Mouse (Mus musculus): ENCODE results near the gene Ece1. TPM values are rescaled to one million over a fixed set of nuclear protein-coding genes. Genes with fewer than 3 reads are reported as not detected.

Ece1 gene
- total RNA-seq, 1 experiment, result 99.2 TPM

DNA sequence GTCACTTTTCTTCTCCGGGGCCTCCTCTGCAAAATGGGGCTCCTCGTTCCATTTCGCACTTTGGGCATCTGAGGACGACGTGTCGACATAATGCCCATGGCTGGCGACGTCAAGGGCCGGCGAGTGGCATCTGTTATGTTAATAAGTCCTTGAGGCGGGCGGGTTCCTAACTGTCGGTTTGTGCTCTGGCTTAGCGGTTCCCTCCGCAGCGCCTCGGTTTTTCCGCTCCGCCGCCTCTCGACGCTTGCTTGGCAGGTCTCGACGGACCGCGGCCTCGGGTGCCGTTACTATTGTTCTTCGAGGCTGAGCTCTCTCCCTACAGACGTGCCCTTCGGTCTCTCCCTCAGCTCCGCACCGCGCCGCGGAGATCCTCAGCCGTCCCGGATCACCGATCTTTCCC, 130.9 kb downstream of the Ece1 start, which contains the start of gene Eif4g3:
Eif4g3 (plus strand) TSS at position 133 of the 400 bp plus-strand sequence.
- Histone ChIP-seq H3K9me3 (ENCODE audit: control insufficient read depth, insufficient read depth, low read depth, low read length) (no peaks in the 10 kb centered on the region), H3K4me1 (ENCODE audit: control insufficient read depth in 2 of 2, insufficient read depth in 2 of 2, low read length in 2 of 2, poor library complexity in 1 of 2) (peaks cover 0 to 6% of the 10 kb centered on the region in 2 experiments; a peak in 1 of 4 replicates), H3K4me3 (ENCODE audit: insufficient read depth in 1 of 2, low read depth in 1 of 2, low read length in 2 of 2, poor library complexity in 1 of 2, severe bottlenecking in 1 of 2) (peak within 1 kb of the TSS; percentile 77 to 97), H3K27ac (ENCODE audit: insufficient read depth, low read depth, low read length, poor library complexity, severe bottlenecking) (peak within 1 kb of the TSS; percentile 8; the same call in 1 of the 2 replicates), H3K9ac (ENCODE audit: insufficient read depth, low read depth, low read length, poor library complexity, severe bottlenecking) (peak within 1 kb of the TSS; percentile 74), H3K36me3 (ENCODE audit: control insufficient read depth, insufficient read depth, low read length, poor library complexity, severe bottlenecking) (peaks cover 7% of the 10 kb centered on the region; the same call in 1 of the 2 replicates)
- no peak for DNase-seq (ENCODE audit: low read depth, low spot score)
- in situ Hi-C loops (cut with MboI; ENCODE audit: low sequenced_read_pairs in 2 of 2, unreplicated experiment in 2 of 2), result no loop called here
- TF ChIP-seq ZNF384 (IDR thresholded peaks at IDR 0.05; ENCODE audit: low read depth, low read length) (no peak), HCFC1 (IDR thresholded peaks at IDR 0.05; ENCODE audit: borderline replicate concordance, insufficient read depth, low read length) (no peak), ZC3H11A (IDR thresholded peaks at IDR 0.05; ENCODE audit: borderline replicate concordance, low read depth, low read length) (no peak), CHD2 (IDR thresholded peaks at IDR 0.05; ENCODE audit: low read depth, low read length) (no peak), MAFK (IDR thresholded peaks at IDR 0.05; ENCODE audit: insufficient read depth, low read depth, low read length) (no peak)

GRCm38 (mm10) chr4:137993291-137993758, 131.3 kb downstream of the Ece1 start:
- TF ChIP-seq HCFC1 (IDR thresholded peaks at IDR 0.05; ENCODE audit: borderline replicate concordance, insufficient read depth, low read length) (no peak), MAFK (IDR thresholded peaks at IDR 0.05; ENCODE audit: insufficient read depth, low read depth, low read length) (no peak), ZNF384 (IDR thresholded peaks at IDR 0.05; ENCODE audit: low read depth, low read length) (no peak), CHD2 (IDR thresholded peaks at IDR 0.05; ENCODE audit: low read depth, low read length) (no peak), ZC3H11A (IDR thresholded peaks at IDR 0.05; ENCODE audit: borderline replicate concordance, low read depth, low read length) (no peak)
- Histone ChIP-seq H3K9ac (ENCODE audit: insufficient read depth, low read depth, low read length, poor library complexity, severe bottlenecking) (peak overlapping the region; percentile 74), H3K4me3 (ENCODE audit: insufficient read depth in 1 of 2, low read depth in 1 of 2, low read length in 2 of 2, poor library complexity in 1 of 2, severe bottlenecking in 1 of 2) (peak overlapping the region; percentile 77 to 97), H3K4me1 (ENCODE audit: control insufficient read depth in 2 of 2, insufficient read depth in 2 of 2, low read length in 2 of 2, poor library complexity in 1 of 2) (peaks cover 0 to 6% of the 10 kb centered on the region in 2 experiments; a peak in 1 of 4 replicates), H3K36me3 (ENCODE audit: control insufficient read depth, insufficient read depth, low read length, poor library complexity, severe bottlenecking) (peaks cover 11% of the 10 kb centered on the region; the same call in 1 of the 2 replicates), H3K27ac (ENCODE audit: insufficient read depth, low read depth, low read length, poor library complexity, severe bottlenecking) (peak overlapping the region; percentile 8; the same call in 1 of the 2 replicates), H3K9me3 (ENCODE audit: control insufficient read depth, insufficient read depth, low read depth, low read length) (no peaks in the 10 kb centered on the region)
- peak; percentile 62 for DNase-seq (ENCODE audit: low read depth, low spot score)
- in situ Hi-C loops (cut with MboI; ENCODE audit: low sequenced_read_pairs in 2 of 2, unreplicated experiment in 2 of 2), result no loop called here

DNA sequence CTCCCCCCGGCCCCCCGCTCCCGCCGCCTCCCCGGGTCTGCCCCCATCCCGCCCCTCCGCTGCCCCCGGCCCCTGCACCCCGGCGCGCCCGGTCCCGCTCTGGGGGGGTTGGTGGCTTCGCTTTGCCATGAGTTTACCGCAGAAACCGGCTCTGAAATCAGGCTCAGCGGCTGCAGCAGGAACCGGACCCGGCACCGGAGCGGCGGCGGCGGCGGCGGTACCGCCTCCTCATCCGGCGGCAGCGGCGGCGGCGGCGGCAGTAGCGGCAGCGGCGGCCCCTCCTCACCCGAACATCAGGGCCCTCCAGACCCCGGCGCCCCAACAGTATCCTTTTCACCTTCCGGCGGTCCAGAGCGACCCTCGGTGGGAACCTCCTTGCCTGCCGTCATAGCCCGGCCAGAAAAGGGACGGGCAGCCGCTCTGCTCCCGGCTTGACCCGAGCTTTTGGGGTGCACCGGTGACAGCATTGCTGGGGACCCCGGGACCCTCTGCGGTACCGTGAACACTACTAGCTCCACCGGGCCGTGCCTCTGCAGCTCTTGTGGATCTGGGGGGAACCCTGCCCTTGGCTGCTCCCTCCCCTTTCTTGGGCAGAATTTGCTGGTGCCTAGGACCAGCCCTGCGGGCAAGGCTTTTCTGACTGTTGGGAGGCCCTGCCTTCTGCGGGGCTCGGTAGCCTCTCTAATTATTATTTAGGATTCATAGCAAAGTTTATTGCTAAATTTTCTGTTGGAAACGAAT, 132.0 kb downstream of the Ece1 start:
- in situ Hi-C loops (cut with MboI; ENCODE audit: low sequenced_read_pairs in 2 of 2, unreplicated experiment in 2 of 2), result no loop called here
- TF ChIP-seq ZNF384 (IDR thresholded peaks at IDR 0.05; ENCODE audit: low read depth, low read length), result no peak
- Histone ChIP-seq H3K4me3 (ENCODE audit: insufficient read depth in 1 of 2, low read depth in 1 of 2, low read length in 2 of 2, poor library complexity in 1 of 2, severe bottlenecking in 1 of 2) (peak overlapping the region; percentile 66 to 97), H3K4me1 (ENCODE audit: control insufficient read depth in 2 of 2, insufficient read depth in 2 of 2, low read length in 2 of 2, poor library complexity in 1 of 2) (peaks cover 0 to 6% of the 10 kb centered on the region in 2 experiments; a peak in 1 of 4 replicates), H3K36me3 (ENCODE audit: control insufficient read depth, insufficient read depth, low read length, poor library complexity, severe bottlenecking) (peaks cover 12% of the 10 kb centered on the region; the same call in 1 of the 2 replicates), H3K9ac (ENCODE audit: insufficient read depth, low read depth, low read length, poor library complexity, severe bottlenecking) (peak overlapping the region; percentile 74), H3K27ac (ENCODE audit: insufficient read depth, low read depth, low read length, poor library complexity, severe bottlenecking) (no peak overlapping the region), H3K9me3 (ENCODE audit: control insufficient read depth, insufficient read depth, low read depth, low read length) (no peaks in the 10 kb centered on the region)
- no peak for DNase-seq (ENCODE audit: low read depth, low spot score)

GRCm38 (mm10) chr4:137994562-137995336, 132.7 kb downstream of the Ece1 start:
- Histone ChIP-seq H3K9ac (ENCODE audit: insufficient read depth, low read depth, low read length, poor library complexity, severe bottlenecking) (peak overlapping the region; percentile 18; the same call in 1 of the 2 replicates), H3K9me3 (ENCODE audit: control insufficient read depth, insufficient read depth, low read depth, low read length) (no peaks in the 10 kb centered on the region), H3K27ac (ENCODE audit: insufficient read depth, low read depth, low read length, poor library complexity, severe bottlenecking) (no peak overlapping the region), H3K4me1 (ENCODE audit: control insufficient read depth in 2 of 2, insufficient read depth in 2 of 2, low read length in 2 of 2, poor library complexity in 1 of 2) (peaks cover 0 to 6% of the 10 kb centered on the region in 2 experiments; a peak in 1 of 4 replicates), H3K36me3 (ENCODE audit: control insufficient read depth, insufficient read depth, low read length, poor library complexity, severe bottlenecking) (peaks cover 14% of the 10 kb centered on the region; the same call in 1 of the 2 replicates), H3K4me3 (ENCODE audit: insufficient read depth in 1 of 2, low read depth in 1 of 2, low read length in 2 of 2, poor library complexity in 1 of 2, severe bottlenecking in 1 of 2) (peak overlapping the region; percentile 66 to 97)
- in situ Hi-C loops (cut with MboI; ENCODE audit: low sequenced_read_pairs in 2 of 2, unreplicated experiment in 2 of 2), result no loop called here
- DNase-seq (ENCODE audit: low read depth, low spot score), result no peak
- TF ChIP-seq CHD2 (IDR thresholded peaks at IDR 0.05; ENCODE audit: low read depth, low read length), result no peak
- no peak for TF ChIP-seq MAFK (IDR thresholded peaks at IDR 0.05; ENCODE audit: insufficient read depth, low read depth, low read length)
- TF ChIP-seq ZC3H11A (IDR thresholded peaks at IDR 0.05; ENCODE audit: borderline replicate concordance, low read depth, low read length), result no peak
- TF ChIP-seq HCFC1 (IDR thresholded peaks at IDR 0.05; ENCODE audit: borderline replicate concordance, insufficient read depth, low read length), result no peak
- no peak for TF ChIP-seq ZNF384 (IDR thresholded peaks at IDR 0.05; ENCODE audit: low read depth, low read length)
